ENCODE assay signal across 23 mouse cellular contexts in genomic region chr12:17610384-17610783, GRCm38 (mm10).
"Had no signal": no experiment of that assay in that cellular context is flagged by ENCODE, and none has a peak within 500 bp of the region (broad histone marks: within the 10 kb centered on the region; RNA-seq: fewer than 3 reads in every experiment).

No protein-coding gene starts in this region.

- H3K4me3 ChIP-seq: limb, embryonic 12.5 days; limb, embryonic 15.5 days; megakaryocyte, embryonic 14.5 days; midbrain, embryonic 10.5 days; midbrain, embryonic 13.5 days; myocyte; neural tube, embryonic 13.5 days; stomach, embryonic 15.5 days had no signal

- DNase-seq: kidney, postnatal 14 days; kidney, postnatal 4 days; left cerebral cortex, postnatal 4 days; liver, postnatal 0 days; lung, embryonic 14.5 days; lung, postnatal 36 days; retina, postnatal 1 day; right cerebral cortex, postnatal 25 days; spleen, adult 18-20 months; thymus, adult 18-20 months; thymus, postnatal 36 days had no signal

- H3K36me3 ChIP-seq: limb, embryonic 12.5 days; limb, embryonic 15.5 days; midbrain, embryonic 10.5 days; midbrain, embryonic 13.5 days; neural tube, embryonic 13.5 days; stomach, embryonic 15.5 days had no signal

- H3K27ac ChIP-seq: limb, embryonic 12.5 days; limb, embryonic 15.5 days; liver, embryonic 14.5 days; midbrain, embryonic 10.5 days; midbrain, embryonic 13.5 days; neural tube, embryonic 13.5 days; stomach, embryonic 15.5 days had no signal

- H3K9me3 ChIP-seq: limb, embryonic 12.5 days; limb, embryonic 15.5 days; midbrain, embryonic 10.5 days; midbrain, embryonic 13.5 days; stomach, embryonic 15.5 days had no signal

- H3K27me3 ChIP-seq: limb, embryonic 12.5 days; limb, embryonic 15.5 days; midbrain, embryonic 13.5 days; neural tube, embryonic 13.5 days; stomach, embryonic 15.5 days had no signal

- H3K4me1 ChIP-seq: limb, embryonic 12.5 days; limb, embryonic 15.5 days; megakaryocyte, embryonic 14.5 days; midbrain, embryonic 10.5 days; midbrain, embryonic 13.5 days; neural tube, embryonic 13.5 days; stomach, embryonic 15.5 days had no signal

- H3K4me2 ChIP-seq: limb, embryonic 12.5 days; limb, embryonic 15.5 days; liver, embryonic 11.5 days; lung, embryonic 14.5 days; midbrain, embryonic 13.5 days; neural tube, embryonic 13.5 days; stomach, embryonic 15.5 days had no signal

- H3K9ac ChIP-seq: limb, embryonic 12.5 days; limb, embryonic 15.5 days; liver, embryonic 14.5 days; liver, postnatal 0 days; lung, embryonic 14.5 days; midbrain, embryonic 13.5 days; neural tube, embryonic 13.5 days; stomach, embryonic 15.5 days had no signal

- ATAC-seq: liver, postnatal 0 days; lung, postnatal 0 days; midbrain, embryonic 13.5 days; midbrain, embryonic 16.5 days had no signal
